Mouse (Mus musculus) intestine, postnatal 0 days (tissue): ENCODE measurements at regions not wholly inside any gene's neighbourhood (a gene's known extent, or its start where the extent isn't known, plus 50 kb on each side); places are given as distances from the start of the nearest gene placed in this dataset.
A peak's percentile ranks its signal among the peaks of the same experiment; 100 is the strongest.

Experiments
- ATAC-seq: fragments of 200-750 bp; cut with Nextera tagmentation; 2 replicates; pipeline ENCODE4 v1.8.0; 2017; ENCODE audit warnings: mild to moderate bottlenecking, moderate TSS enrichment, moderate library complexity
- H3K27ac ChIP-seq: fragments of 300-500 bp; sonication (generic); 2 replicates; pipeline ENCODE4 v1.5.1; 2014; ENCODE audit warnings: mild to moderate bottlenecking, low read depth, low read length, moderate library complexity
- H3K27me3 ChIP-seq: fragments of 300-500 bp; sonication (generic); replicated peaks from 2 replicates; pipeline ENCODE4 v1.6.1; 2014; ENCODE audit warnings: low read length, mixed read lengths; ENCODE audit not compliant: control insufficient read depth, insufficient read depth
- H3K36me3 ChIP-seq: fragments of 300-500 bp; sonication (generic); 2 replicates; pipeline ENCODE4 v1.6.1; 2014; ENCODE audit warnings: mild to moderate bottlenecking, moderate library complexity; ENCODE audit not compliant: control insufficient read depth, insufficient read depth
- H3K4me1 ChIP-seq: fragments of 300-500 bp; sonication (generic); replicated peaks from 2 replicates; pipeline ENCODE4 v1.6.1; 2014; ENCODE audit warnings: antibody characterized with exemption, low read length, mixed read lengths; ENCODE audit not compliant: control insufficient read depth, insufficient read depth
- H3K4me2 ChIP-seq: fragments of 300-500 bp; sonication (generic); replicated peaks from 2 replicates; pipeline ENCODE4 v1.6.1; 2014; ENCODE audit warnings: low read depth, mild to moderate bottlenecking, moderate library complexity
- H3K4me3 ChIP-seq: fragments of 300-500 bp; sonication (generic); 2 replicates; pipeline ENCODE4 v1.5.1; 2014; ENCODE audit warnings: low read depth, low read length
- H3K9ac ChIP-seq: fragments of 300-500 bp; sonication (generic); 2 replicates; pipeline ENCODE4 v1.6.1; 2014; ENCODE audit warnings: mild to moderate bottlenecking, low read depth, low read length
- H3K9me3 ChIP-seq: fragments of 300-500 bp; sonication (generic); 2 replicates; pipeline ENCODE4 v1.6.1; 2016; ENCODE audit warnings: mixed run types; ENCODE audit not compliant: control insufficient read depth
- CTCF ChIP-seq: sonication (generic); IDR thresholded peaks from 2 replicates; pipeline ENCODE4 v1.5.1; 2016; ENCODE audit warnings: low read depth, mild to moderate bottlenecking, control low read depth, antibody characterized with exemption, moderate library complexity
- WGBS: fragments of 180-500 bp; shearing (Covaris S2); extraction: QIAGEN DNeasy Blood & Tissue Kit; methylation state at CpG from one replicate; pipeline ENCODE4 v1.1.7; 2014; 5-methylcytosine and 5-hydroxymethylcytosine counted together

GRCm38 (mm10) chr2:144135586-144135985, 102.7 kb downstream of the Banf2 start:
- H3K36me3 ChIP-seq: no peaks in the 10 kb centered on the region
- 88% methylated on average over 1 of the region's 1 CpGs for WGBS
- no peak overlapping the region for H3K27ac ChIP-seq

DNA sequence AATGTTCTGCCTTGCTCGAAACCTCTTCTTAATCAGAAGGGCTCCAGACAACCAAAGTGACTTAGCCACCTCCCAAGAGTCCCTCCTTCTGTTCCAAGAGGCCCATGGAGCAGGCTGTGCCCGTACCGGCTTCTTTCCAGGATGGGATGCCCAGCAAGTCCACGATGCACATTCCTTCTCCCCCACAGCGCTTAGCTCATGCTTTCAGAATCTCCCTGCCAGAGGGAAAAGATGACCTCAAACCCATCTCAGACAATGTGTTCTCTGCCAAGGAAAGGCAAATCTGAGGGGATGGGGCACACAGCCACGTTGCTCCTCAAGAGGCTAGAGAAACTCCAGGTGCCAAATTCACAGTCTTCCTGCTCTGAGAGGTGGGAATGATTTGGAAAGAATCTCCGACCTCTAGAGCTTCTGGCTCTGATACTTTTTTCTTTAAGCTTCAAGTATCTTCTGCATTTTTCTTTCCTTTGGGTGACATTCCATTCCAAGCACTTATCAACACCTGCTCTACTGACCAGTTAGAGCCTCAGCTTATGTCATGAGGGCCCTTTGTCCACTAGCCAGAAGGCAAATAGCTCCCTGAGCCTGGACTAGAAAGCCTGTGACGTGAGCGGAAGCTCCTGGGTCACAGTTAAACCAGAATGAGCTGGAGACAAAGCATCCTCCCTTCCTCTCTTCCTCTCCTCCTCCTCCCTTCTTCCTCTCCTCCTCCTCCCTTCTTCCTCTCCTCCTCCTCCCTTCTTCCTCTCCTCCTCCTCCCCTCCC, 110.9 kb downstream of the Banf2 start:
- Histone ChIP-seq H3K9me3 (no peaks in the 10 kb centered on the region), H3K4me3 (no peak overlapping the region), H3K27ac (no peak overlapping the region), H3K4me1 (no peaks in the 10 kb centered on the region), H3K4me2 (no peak overlapping the region), H3K36me3 (no peaks in the 10 kb centered on the region), H3K9ac (no peak overlapping the region), H3K27me3 (no peaks in the 10 kb centered on the region)
- TF ChIP-seq CTCF: no peak
- 84% methylated on average over 9 of the region's 9 CpGs for WGBS
- no peak for ATAC-seq

More at GRCm38 (mm10) chr2:144135586-144135985, 102.7 kb downstream of the Banf2 start:
- ATAC-seq: peak; percentile 67
- Histone ChIP-seq H3K4me1 (peaks cover 12% of the 10 kb centered on the region), H3K9me3 (no peaks in the 10 kb centered on the region), H3K4me3 (no peak overlapping the region), H3K9ac (no peak overlapping the region), H3K4me2 (no peak overlapping the region), H3K27me3 (no peaks in the 10 kb centered on the region)
- no peak for TF ChIP-seq CTCF

GRCm38 (mm10) chr2:144144486-144145136, 111.8 kb downstream of the Banf2 start:
- H3K4me2 ChIP-seq: no peak overlapping the region

DNA sequence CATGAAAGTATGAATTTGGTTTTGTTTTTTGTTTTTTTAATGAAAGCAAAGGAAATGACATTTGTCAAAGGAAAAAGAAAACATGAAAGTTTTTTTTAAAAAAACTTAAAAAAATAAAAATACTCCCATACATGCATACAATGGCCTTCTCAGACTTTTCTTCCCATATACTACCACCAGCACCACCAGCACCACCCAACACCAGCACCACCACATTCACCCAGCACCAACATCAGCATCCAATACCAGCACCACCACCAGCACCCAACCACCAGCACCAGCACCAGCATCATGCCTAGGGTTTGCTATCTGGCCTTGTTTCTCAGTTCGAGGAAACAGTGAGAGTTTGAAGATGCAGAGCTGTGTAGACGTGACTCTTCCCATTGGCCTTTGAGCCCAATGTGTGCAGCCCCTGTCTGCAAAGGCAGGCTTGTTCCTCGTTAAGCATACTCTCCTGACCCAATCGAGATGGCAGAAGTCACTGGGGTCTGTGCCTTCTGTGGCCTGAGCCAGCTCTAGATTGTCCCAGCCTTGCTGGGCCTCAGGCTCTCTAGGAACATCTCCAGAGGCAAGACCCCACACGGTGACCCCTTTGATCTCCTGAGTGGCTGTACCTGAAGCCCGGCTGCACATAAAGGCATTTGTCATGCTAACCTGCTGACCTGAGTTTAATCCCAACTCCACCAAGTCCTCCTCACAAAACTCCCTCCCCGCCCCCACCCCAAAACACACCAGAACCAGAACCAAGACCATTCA, 113.8 kb upstream of the Mgme1 start:
- Histone ChIP-seq H3K9me3 (no peaks in the 10 kb centered on the region), H3K9ac (no peak overlapping the region), H3K4me2 (no peak overlapping the region), H3K27me3 (no peaks in the 10 kb centered on the region), H3K4me1 (no peaks in the 10 kb centered on the region), H3K4me3 (no peak overlapping the region), H3K27ac (no peak overlapping the region), H3K36me3 (no peaks in the 10 kb centered on the region)
- 64% methylated on average over 7 of the region's 7 CpGs for WGBS
- TF ChIP-seq CTCF: no peak
- peak; percentile 36; the same call in 1 of the 2 replicates for ATAC-seq

More at GRCm38 (mm10) chr2:144144486-144145136, 111.8 kb downstream of the Banf2 start:
- no peak for ATAC-seq
- no peak for TF ChIP-seq CTCF
- Histone ChIP-seq H3K36me3 (no peaks in the 10 kb centered on the region), H3K4me3 (no peak overlapping the region), H3K9ac (no peak overlapping the region), H3K27ac (no peak overlapping the region), H3K27me3 (no peaks in the 10 kb centered on the region), H3K4me1 (no peaks in the 10 kb centered on the region), H3K9me3 (no peaks in the 10 kb centered on the region)
- 62% methylated on average over 5 of the region's 5 CpGs for WGBS

- ATAC-seq: no peak
- Histone ChIP-seq H3K4me1 (no peaks in the 10 kb centered on the region), H3K27ac (no peak overlapping the region), H3K27me3 (no peaks in the 10 kb centered on the region), H3K4me2 (no peak overlapping the region), H3K9ac (no peak overlapping the region), H3K4me3 (no peak overlapping the region), H3K9me3 (no peaks in the 10 kb centered on the region), H3K36me3 (no peaks in the 10 kb centered on the region)
- 61% methylated on average over 2 of the region's 2 CpGs for WGBS
- no peak for TF ChIP-seq CTCF
Measured at GRCm38 (mm10) chr2:144157343-144157742, 113.1 kb upstream of the Mgme1 start.

GRCm38 (mm10) chr2:144158256-144158655, 112.2 kb upstream of the Mgme1 start:
- Histone ChIP-seq H3K27me3 (no peaks in the 10 kb centered on the region), H3K4me1 (no peaks in the 10 kb centered on the region), H3K4me3 (no peak overlapping the region), H3K36me3 (no peaks in the 10 kb centered on the region), H3K4me2 (no peak overlapping the region), H3K9me3 (no peaks in the 10 kb centered on the region), H3K27ac (no peak overlapping the region), H3K9ac (no peak overlapping the region)
- 75% methylated on average over 8 of the region's 8 CpGs for WGBS
- TF ChIP-seq CTCF: no peak
- no peak for ATAC-seq
